Mouse (Mus musculus): ENCODE measurements around the gene Pla2g2c.

DNA sequence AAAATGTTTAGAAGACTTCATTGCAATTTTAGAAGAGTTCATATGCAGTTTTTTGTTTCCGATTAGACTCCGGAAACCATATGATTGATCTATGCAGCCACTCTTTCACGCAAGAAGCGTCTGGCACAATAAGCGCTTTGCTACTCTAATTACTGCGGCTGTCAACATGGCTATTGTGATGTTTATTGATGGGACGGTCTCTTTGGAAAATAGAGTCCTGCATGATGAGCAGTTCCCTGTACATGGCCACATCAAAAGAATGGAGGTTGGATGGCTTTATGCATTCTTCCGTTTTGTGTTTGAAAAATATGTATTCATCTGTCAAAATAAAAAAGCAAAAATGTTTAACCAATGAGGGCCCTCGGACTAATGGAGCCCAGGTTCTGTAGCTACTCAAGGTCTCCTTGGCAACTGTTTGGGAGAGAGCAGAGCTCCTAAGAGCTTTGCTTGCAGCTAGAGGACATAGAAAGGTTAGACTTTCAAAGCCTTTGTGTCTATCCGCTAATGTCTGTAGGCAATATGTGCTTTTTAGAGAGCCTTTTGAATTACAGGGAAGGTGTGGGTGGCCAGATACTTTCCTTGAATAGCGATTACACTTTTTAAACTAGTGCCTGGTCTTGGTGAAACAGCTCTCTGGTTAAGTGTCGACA lies 31.4 kb upstream of the Pla2g2c start:
- TF ChIP-seq POLR2A (IDR thresholded peaks at IDR 0.05; ENCODE audit: extremely low read depth, insufficient read depth, low read length) (no peak), CTCF (IDR thresholded peaks at IDR 0.05; ENCODE audit: extremely low read depth, insufficient read depth, low read length) (no peak)
